Mouse (Mus musculus) forebrain, embryonic 13.5 days (tissue): ENCODE measurements around the gene Cspg5. TPM values are rescaled to one million over a fixed set of nuclear protein-coding genes. Genes with fewer than 3 reads are reported as not detected.

Experiments
- ATAC-seq: fragments of 200-750 bp; cut with Nextera tagmentation; 2 replicates; pipeline ENCODE4 v1.8.0; 2017
- H3K27ac ChIP-seq: fragments of 300-500 bp; sonication (generic); 2 replicates; pipeline ENCODE4 v1.5.1; 2015; ENCODE audit warnings: inconsistent platforms, mild to moderate bottlenecking, moderate library complexity
- H3K27me3 ChIP-seq: fragments of 300-500 bp; sonication (generic); 2 replicates; pipeline ENCODE4 v1.6.1; 2015; ENCODE audit warnings: mild to moderate bottlenecking, inconsistent platforms
- H3K36me3 ChIP-seq: fragments of 300-500 bp; sonication (generic); 2 replicates; pipeline ENCODE4 v1.6.1; 2015; ENCODE audit warnings: mild to moderate bottlenecking, inconsistent platforms; ENCODE audit not compliant: poor library complexity, severe bottlenecking
- H3K4me1 ChIP-seq: fragments of 300-500 bp; sonication (generic); 2 replicates; pipeline ENCODE4 v1.6.1; 2015; ENCODE audit warnings: inconsistent platforms
- H3K4me2 ChIP-seq: fragments of 300-500 bp; sonication (generic); 2 replicates; pipeline ENCODE4 v1.6.1; 2015; ENCODE audit warnings: inconsistent platforms, mild to moderate bottlenecking, moderate library complexity
- H3K4me3 ChIP-seq: fragments of 300-500 bp; sonication (generic); 2 replicates; pipeline ENCODE4 v1.5.1; 2015; ENCODE audit warnings: mild to moderate bottlenecking, inconsistent platforms
- H3K9ac ChIP-seq: fragments of 300-500 bp; sonication (generic); 2 replicates; pipeline ENCODE4 v1.6.1; 2015; ENCODE audit warnings: mild to moderate bottlenecking, inconsistent platforms
- H3K9me3 ChIP-seq: fragments of 300-500 bp; sonication (generic); replicated peaks from 2 replicates; pipeline ENCODE4 v1.6.1; 2016; ENCODE audit warnings: inconsistent platforms
- WGBS: fragments of 180-500 bp; shearing (Covaris S2); methylation state at CpG from one replicate; pipeline ENCODE4 v1.1.7; 2015; 5-methylcytosine and 5-hydroxymethylcytosine counted together
- polyA plus RNA-seq: library from polyadenylated mRNA; unstranded; fragments of >200 nt; fragmentation: Nextera tagmentation; extraction: Ambion mirVana; gene quantifications from 2 replicates; pipeline ENCODE4 v1.2.1, GENCODE M21; 2015

Gene Cspg5
- polyA plus RNA-seq, 1 experiment from 2014 or later: 29.4 TPM

DNA sequence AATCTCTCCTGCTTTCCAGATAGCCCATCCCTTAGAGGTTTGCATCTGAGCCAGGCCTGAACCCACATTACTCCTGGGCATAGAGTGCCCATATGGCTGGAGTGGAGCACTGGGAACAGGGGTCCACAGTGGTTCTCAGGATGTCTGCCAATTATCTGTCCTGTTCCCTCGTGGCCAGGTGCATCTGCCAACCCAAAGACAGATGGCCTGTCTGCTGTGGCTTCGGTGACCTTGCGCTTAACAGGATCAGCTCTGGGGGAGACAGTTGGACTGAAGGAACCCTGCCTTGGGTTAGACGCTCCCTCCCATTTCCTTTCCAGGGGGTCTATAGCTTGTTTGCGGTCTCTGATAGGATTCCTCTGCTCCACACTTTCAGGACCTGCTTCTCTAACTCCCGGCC lies 15.1 kb downstream of the Cspg5 start:
- Histone ChIP-seq H3K9me3 (no peaks in the 10 kb centered on the region), H3K4me3 (no peak overlapping the region), H3K36me3 (peaks cover 32% of the 10 kb centered on the region), H3K4me1 (peaks cover 18% of the 10 kb centered on the region), H3K4me2 (no peak overlapping the region), H3K9ac (no peak overlapping the region), H3K27me3 (no peaks in the 10 kb centered on the region), H3K27ac (no peak overlapping the region)
- WGBS: 88% methylated on average over 6 of the region's 6 CpGs
- no peak for ATAC-seq

DNA sequence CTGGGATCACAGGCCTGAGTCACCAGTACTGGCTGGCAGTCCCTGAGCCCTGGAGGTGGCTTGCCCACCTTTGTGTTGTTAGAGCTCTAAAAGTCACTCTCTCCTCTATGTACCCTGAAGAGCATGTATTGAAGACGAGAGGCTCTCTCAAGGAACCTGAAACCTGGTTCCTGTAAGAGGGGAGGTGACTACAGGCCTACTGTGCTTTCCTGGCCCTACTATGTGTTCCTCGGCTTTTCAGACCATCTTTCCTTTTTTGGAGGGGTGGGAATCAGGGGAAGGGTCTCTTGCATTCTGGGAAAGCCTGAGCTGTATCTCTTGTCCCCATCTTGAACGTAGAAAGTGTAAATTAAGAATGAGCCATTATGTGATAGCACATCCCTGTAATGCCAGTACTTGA lies 15.5 kb downstream of the Cspg5 start:
- H3K9ac ChIP-seq: no peak overlapping the region
- H3K4me2 ChIP-seq: no peak overlapping the region
- peaks cover 18% of the 10 kb centered on the region for H3K4me1 ChIP-seq
- no peak for ATAC-seq
- 83% methylated on average over 3 of the region's 3 CpGs for WGBS
- no peaks in the 10 kb centered on the region for H3K27me3 ChIP-seq
- H3K27ac ChIP-seq: no peak overlapping the region
- peaks cover 32% of the 10 kb centered on the region for H3K36me3 ChIP-seq
- H3K4me3 ChIP-seq: no peak overlapping the region
- no peaks in the 10 kb centered on the region for H3K9me3 ChIP-seq

DNA sequence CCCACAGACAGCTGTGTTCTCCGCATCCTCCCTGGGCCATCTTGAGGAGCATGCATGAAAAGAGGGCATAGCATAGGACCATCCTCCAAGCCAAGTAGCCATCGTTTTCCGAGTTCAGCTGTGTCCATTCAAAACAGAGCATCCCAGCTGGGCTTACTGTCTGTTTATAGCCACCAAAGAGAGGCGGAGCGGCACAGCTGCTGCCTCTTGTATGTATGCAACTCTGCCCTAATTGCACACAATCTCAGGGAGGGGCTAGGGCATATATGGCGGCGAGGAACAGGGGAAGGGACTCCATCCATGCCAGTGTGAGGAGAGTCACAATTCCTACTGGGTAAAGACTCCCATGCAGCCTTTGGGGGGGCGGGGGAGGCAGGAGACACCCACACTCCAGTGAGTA lies 19.6 kb downstream of the Cspg5 start:
- Histone ChIP-seq H3K9me3 (no peaks in the 10 kb centered on the region), H3K27ac (no peak overlapping the region), H3K4me3 (no peak overlapping the region), H3K4me1 (no peaks in the 10 kb centered on the region), H3K27me3 (no peaks in the 10 kb centered on the region), H3K36me3 (peaks cover 26% of the 10 kb centered on the region), H3K4me2 (no peak overlapping the region), H3K9ac (no peak overlapping the region)
- ATAC-seq: 0 out of 2 replicates have a peak, but pooled peaks have one; percentile 24
- WGBS: 83% methylated on average over 8 of the region's 8 CpGs

DNA sequence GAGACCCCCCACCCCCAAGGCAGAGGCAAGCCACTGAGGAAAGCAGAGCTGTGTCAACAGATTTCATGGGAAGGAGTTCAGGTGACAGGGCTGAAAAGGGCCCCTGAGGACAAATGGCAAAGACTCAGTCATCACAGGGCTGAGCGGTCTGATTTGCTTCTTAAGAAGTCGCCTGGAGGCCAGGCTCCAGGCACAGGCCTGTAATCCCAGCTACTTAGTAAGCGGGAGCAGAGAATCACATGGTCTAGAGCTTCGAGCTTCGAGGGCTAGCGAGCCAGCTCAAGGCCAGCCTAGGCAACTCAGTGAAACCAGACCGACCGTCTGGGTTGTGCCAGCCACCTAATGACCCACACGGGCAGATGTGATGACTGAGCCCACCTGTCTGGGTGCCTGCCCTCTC lies 21.4 kb downstream of the Cspg5 start:
- Histone ChIP-seq H3K4me2 (no peak overlapping the region), H3K4me3 (no peak overlapping the region), H3K27me3 (no peaks in the 10 kb centered on the region), H3K9me3 (no peaks in the 10 kb centered on the region), H3K4me1 (no peaks in the 10 kb centered on the region), H3K9ac (no peak overlapping the region), H3K27ac (no peak overlapping the region), H3K36me3 (peaks cover 16% of the 10 kb centered on the region)
- ATAC-seq: no peak
- 67% methylated on average over 9 of the region's 9 CpGs for WGBS

DNA sequence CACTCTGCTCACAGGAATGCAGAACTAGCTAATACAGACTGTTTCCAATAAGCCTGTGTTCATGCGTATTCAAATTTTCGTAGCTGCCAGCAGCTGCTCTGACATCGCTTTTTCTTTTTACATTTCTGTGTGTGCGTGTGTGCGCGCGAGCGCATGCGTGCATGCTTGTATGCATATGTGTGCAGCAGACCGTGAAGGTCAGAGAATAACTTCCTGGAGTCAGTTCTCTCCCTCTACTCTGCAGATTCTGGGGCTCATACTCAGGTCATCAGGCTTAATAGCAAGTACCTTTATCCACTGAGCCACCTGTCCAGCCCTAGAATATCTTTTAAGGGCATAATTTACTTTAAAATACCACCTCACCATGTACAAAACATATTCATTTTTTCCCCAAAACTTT lies 24.8 kb downstream of the Cspg5 start:
- WGBS: 94% methylated on average over 10 of the region's 10 CpGs

DNA sequence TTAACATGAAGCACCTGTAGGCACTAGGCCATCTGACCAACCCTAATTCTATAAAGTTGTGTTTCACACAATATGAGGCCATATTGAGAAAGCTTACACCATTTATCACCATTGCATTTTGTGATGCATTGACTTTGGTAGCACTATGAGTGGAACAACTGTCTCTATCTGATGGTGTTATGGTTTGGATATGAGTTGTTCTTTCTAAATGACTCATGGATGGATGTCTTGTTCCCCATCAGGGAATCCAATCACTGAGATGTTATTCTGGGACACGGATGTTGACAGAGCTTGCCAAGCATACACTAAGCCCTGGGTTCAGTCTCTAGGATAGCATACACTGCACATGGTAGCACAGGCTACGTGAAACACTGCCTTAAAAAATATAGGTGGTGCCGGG lies 28.7 kb downstream of the Cspg5 start:
- no peaks in the 10 kb centered on the region for H3K36me3 ChIP-seq
- no peaks in the 10 kb centered on the region for H3K9me3 ChIP-seq

More for the DNA sequence above, 24.8 kb downstream of the Cspg5 start:
- Histone ChIP-seq H3K9ac (no peak overlapping the region), H3K27me3 (no peaks in the 10 kb centered on the region), H3K4me2 (no peak overlapping the region), H3K36me3 (no peaks in the 10 kb centered on the region), H3K4me3 (no peak overlapping the region), H3K9me3 (no peaks in the 10 kb centered on the region), H3K4me1 (no peaks in the 10 kb centered on the region), H3K27ac (no peak overlapping the region)
- ATAC-seq: no peak

DNA sequence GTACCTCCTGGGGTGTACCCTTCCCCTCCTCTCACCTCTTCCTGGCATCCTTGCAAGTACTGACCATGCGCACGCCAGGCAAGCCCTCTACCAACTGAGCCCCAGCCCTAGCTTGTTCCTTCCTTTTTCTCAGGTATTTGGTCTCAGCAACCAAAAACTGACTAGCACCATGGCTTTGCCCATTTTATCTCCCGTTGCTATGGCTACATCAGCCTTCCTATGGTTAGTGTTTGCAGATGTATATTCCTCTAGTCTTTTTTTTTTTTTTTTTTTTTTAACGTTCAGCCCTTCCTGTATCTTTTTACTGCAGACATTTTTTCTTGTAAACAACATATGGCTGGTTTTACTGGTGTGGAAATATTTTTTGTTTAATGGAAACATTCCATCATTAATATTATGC lies 29.9 kb downstream of the Cspg5 start:
- H3K9me3 ChIP-seq: no peaks in the 10 kb centered on the region
- no peak overlapping the region for H3K9ac ChIP-seq
- H3K4me1 ChIP-seq: no peaks in the 10 kb centered on the region
- ATAC-seq: no peak
- H3K27ac ChIP-seq: no peak overlapping the region
- H3K36me3 ChIP-seq: no peaks in the 10 kb centered on the region
- no peak overlapping the region for H3K4me3 ChIP-seq
- 83% methylated on average over 4 of the region's 4 CpGs for WGBS
- no peaks in the 10 kb centered on the region for H3K27me3 ChIP-seq
- no peak overlapping the region for H3K4me2 ChIP-seq

More for the DNA sequence above, 28.7 kb downstream of the Cspg5 start:
- Histone ChIP-seq H3K27me3 (no peaks in the 10 kb centered on the region), H3K4me1 (no peaks in the 10 kb centered on the region), H3K9ac (no peak overlapping the region), H3K27ac (no peak overlapping the region), H3K4me2 (no peak overlapping the region), H3K4me3 (no peak overlapping the region)
- ATAC-seq: no peak
- 91% methylated on average over 3 of the region's 3 CpGs for WGBS

DNA sequence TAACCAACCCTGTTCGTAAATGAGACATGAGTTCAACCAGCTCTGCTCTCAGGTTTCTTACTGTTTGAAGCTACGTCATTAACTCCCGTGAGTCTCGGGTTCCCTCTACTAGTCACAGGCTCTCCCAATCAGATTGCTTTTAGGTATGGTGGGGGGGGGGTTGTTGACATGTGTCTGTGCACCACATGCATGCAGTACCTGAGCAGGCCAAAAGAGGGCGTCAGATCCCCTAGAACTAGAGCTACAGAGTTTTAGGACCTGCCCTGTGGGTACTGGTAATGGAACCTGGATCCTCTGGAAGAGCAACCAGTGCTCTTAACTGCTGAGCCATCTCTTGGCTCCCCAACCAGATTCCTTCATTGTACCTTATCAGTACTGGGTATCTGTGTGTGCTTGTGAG lies 32.3 kb downstream of the Cspg5 start:
- no peak for ATAC-seq
- 76% methylated on average over 5 of the region's 5 CpGs for WGBS
- no peak overlapping the region for H3K9ac ChIP-seq
- H3K36me3 ChIP-seq: no peaks in the 10 kb centered on the region
- H3K27me3 ChIP-seq: no peaks in the 10 kb centered on the region
- H3K4me3 ChIP-seq: no peak overlapping the region
- no peak overlapping the region for H3K27ac ChIP-seq
- no peaks in the 10 kb centered on the region for H3K4me1 ChIP-seq
- H3K4me2 ChIP-seq: no peak overlapping the region
- no peaks in the 10 kb centered on the region for H3K9me3 ChIP-seq

DNA sequence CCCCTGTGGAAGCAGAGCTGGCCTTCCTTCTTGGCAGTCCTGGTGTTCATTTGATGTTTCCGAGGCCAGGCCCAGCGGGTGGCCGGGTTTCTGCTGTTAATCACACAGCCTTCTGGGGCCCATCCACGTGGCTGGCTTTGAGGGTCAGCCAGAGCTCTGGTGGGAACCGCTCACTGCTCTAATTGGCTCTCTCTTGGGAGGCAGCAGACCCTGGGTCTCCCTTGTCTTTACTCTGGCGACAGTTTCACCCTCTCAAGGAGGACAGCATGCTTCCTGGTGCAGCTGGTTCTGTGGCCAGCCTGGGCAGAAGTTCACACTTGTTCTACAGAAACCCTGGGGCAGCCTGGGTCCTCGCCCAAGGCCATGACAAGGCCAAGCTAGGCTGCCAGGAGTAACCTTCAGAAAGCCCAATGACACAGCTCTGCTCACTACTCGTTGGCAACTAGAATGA lies 33.9 kb downstream of the Cspg5 start:
- Histone ChIP-seq H3K27ac (no peak overlapping the region), H3K4me2 (no peak overlapping the region), H3K4me3 (no peak overlapping the region), H3K27me3 (no peaks in the 10 kb centered on the region), H3K36me3 (no peaks in the 10 kb centered on the region), H3K9me3 (no peaks in the 10 kb centered on the region), H3K9ac (no peak overlapping the region), H3K4me1 (no peaks in the 10 kb centered on the region)
- no peak for ATAC-seq
- 58% methylated on average over 8 of the region's 8 CpGs for WGBS

DNA sequence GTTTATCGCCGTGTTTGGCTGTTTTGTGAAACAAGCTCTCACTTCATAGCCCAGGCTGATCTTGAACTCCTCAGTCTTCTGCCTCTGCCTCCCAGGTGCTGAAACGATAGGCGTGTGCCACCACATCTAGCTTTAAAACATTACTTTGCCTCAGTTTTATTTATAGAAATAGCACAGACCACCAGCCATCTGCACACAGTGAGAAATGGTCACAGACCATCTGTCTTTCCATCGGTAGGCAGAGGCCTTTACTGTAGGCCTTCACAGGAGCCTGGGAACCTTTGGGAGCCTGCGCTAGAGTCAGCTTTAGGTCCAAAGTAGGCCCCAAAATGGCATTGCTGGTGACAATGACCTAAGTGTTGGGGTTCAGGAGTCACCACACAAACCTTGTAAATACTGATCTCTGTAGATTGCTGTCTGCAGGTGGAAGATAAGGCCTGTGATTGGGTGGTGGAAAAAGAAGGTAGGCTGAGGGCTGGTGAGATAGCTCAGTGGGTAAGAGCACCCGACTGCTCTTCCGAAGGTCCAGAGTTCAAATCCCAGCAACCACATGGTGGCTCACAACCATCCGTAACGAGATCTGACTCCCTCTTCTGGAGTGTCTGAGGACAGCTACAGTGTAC lies 40.6 kb downstream of the Cspg5 start:
- Histone ChIP-seq H3K27ac (no peak overlapping the region), H3K4me2 (no peak overlapping the region), H3K27me3 (no peaks in the 10 kb centered on the region), H3K9ac (no peak overlapping the region), H3K9me3 (no peaks in the 10 kb centered on the region), H3K4me1 (peaks cover 14% of the 10 kb centered on the region), H3K36me3 (no peaks in the 10 kb centered on the region), H3K4me3 (no peak overlapping the region)
- WGBS: 93% methylated on average over 10 of the region's 10 CpGs
- no peak for ATAC-seq

DNA sequence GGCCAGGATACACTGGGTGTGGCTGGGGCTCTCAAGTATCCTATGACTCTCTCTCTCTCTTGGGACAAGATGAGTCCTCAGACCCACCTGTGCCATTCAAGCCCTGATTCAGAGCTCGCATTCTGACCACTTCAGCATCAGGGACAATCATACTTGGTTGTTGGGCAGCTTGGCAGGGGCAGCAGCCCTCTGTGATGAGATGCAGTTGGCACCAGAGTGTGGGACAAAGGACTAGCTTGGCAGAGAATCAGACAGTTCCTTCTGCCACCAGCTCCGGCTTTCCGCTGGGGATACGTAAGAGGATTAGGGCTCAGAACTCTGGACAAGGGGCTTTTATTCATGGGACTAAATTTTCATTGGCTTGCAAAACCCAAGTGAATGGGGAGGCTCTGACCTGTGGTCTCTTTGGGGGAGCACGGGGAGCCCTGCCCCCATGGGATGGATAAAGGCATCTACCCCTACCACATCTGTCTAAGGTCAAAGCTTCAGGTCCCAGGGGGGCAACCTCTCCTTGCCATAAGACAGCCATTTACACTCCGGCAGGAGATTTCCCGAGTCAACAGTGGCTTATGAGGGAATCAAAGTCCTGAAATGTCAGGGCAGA lies 43.8 kb downstream of the Cspg5 start:
- H3K27me3 ChIP-seq: no peaks in the 10 kb centered on the region
- 19% methylated on average over 7 of the region's 7 CpGs for WGBS
- no peak overlapping the region for H3K4me3 ChIP-seq
- H3K36me3 ChIP-seq: no peaks in the 10 kb centered on the region
- ATAC-seq: peak; percentile 89
- H3K4me1 ChIP-seq: peaks cover 14% of the 10 kb centered on the region
- peak overlapping the region; percentile 70 for H3K27ac ChIP-seq
- H3K9ac ChIP-seq: no peak overlapping the region
- no peak overlapping the region for H3K4me2 ChIP-seq
- no peaks in the 10 kb centered on the region for H3K9me3 ChIP-seq

DNA sequence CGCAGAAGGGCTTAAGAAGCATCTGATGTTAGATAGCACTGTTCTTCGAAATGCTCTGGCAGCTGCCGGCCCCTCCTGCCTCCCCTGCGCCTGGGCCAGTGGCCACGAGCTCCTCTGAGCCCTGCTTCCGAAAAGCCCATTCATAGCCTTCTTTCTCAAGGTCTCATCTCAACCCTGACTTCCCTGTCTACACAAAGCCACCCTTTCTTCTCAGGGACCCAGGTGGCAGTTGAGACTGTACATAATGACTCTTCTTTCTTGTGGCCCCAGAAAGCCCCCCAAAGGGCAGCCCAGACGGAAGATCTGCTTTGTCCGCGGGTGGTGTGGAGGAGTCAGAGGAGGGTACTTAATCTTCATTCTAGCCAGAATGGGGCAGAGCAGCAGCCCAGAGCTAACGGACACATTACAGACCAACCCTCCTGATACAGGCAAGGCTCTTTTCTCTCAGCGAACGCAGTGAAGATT lies 49.7 kb downstream of the Cspg5 start:
- Histone ChIP-seq H3K27ac (no peak overlapping the region), H3K9ac (no peak overlapping the region), H3K36me3 (no peaks in the 10 kb centered on the region), H3K27me3 (no peaks in the 10 kb centered on the region), H3K4me1 (no peaks in the 10 kb centered on the region), H3K4me2 (no peak overlapping the region), H3K4me3 (no peak overlapping the region), H3K9me3 (no peaks in the 10 kb centered on the region)
- no peak for ATAC-seq
- WGBS: 51% methylated on average over 12 of the region's 12 CpGs
